Mouse (Mus musculus): ENCODE data around the gene Pld5. TPM values are rescaled to one million over a fixed set of nuclear protein-coding genes. Genes with fewer than 3 reads are reported as not detected.

The Pld5 gene
- polyA plus RNA-seq, 1 experiment, result 0.09 TPM

DNA sequence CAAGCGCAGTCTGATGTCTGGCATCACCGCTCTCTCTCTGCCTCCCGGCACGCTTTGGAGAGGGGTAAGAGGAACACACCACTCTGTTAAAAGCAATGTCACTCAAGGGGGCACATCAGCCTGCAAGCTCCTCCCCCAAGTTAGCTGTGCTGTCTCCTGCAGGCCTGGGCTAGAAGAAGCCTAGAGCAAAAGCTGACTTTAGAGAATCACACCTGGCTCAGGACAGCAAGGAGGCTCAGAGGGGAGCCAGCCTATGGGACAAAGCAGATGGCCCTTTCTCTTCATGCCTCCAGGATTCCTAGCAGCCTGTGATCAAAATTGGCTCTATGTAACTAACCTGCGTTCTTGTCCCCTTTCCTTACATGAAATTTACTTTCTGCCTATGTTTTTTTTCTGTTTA, 107.3 kb downstream of the Pld5 start:
- no peak for DNase-seq (ENCODE audit: low read depth)

- no peak for DNase-seq (ENCODE audit: low read depth)
Observed at GRCm38 (mm10) chr1:176167114-176167513, 108.0 kb downstream of the Pld5 start.

GRCm38 (mm10) chr1:176145306-176145705, 129.8 kb downstream of the Pld5 start:
- no peak for DNase-seq (ENCODE audit: low read depth)

- DNase-seq (ENCODE audit: low read depth), result no peak
Observed at GRCm38 (mm10) chr1:176134379-176134778, 140.7 kb downstream of the Pld5 start.

DNA sequence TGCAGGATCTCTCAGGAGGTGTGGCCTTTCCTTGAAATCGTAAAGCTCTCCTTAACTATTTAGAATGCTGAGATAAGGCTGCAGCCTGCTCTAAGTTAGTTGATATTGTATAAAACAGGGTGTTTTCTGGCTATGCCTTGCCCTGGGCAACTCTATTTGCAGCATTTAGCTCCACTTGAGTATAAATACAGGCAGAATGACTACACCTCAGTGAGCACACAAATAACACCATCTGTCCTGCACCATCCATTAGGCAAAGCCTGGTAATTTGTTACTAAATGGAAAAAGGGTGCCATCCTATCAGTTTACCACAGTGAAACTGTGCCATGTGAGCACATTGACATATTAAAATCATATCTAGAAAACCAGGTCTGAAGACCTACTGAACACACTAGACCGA, 149.3 kb downstream of the Pld5 start:
- no peak for DNase-seq (ENCODE audit: low read depth)

DNA sequence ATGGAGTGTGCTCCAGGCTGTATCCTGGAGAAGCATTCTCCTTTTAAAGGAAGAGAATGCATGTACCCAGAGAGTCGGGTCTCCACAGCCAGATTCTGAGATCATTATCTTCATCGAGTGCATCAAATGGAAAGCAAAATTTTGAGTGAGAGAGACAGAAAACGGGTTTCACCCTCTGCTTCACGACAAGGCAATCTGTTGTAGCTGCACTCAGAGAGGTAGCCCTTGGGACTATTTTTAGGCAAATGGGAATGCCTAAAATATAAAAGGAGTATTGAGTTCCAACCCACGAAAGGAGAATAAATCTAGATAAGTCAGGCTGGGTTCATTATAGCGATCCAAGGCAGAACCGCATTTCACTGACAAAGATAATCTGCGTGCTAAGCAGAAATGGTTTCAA, 150.7 kb downstream of the Pld5 start:
- DNase-seq (ENCODE audit: low read depth), result no peak

GRCm38 (mm10) chr1:176123781-176124180, 151.3 kb downstream of the Pld5 start:
- DNase-seq (ENCODE audit: low read depth), result no peak

- DNase-seq (ENCODE audit: low read depth), result no peak
Observed at GRCm38 (mm10) chr1:176115604-176116003, 159.5 kb downstream of the Pld5 start.

- DNase-seq (ENCODE audit: low read depth), result no peak
Observed at GRCm38 (mm10) chr1:176098685-176099320, 176.3 kb downstream of the Pld5 start.

DNA sequence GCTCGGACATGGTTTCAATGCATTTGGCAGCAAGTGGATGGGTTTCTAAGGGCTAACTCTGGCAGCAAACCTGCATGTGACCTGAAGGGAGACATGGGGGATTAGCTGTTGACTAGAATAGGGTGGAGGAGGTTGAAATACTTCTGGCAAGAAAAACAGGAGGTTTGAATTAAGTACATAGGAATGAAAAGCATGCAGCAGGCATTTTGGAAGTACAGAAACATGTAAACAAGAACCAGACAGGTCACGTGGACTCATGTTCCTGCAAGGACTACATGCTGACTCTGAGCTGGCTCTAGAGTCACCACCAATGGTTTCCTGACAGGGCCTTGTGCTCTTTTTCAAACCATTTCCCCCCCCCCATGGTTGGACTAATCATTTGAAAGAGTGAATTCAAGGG, 183.0 kb downstream of the Pld5 start:
- DNase-seq (ENCODE audit: low read depth), result no peak

GRCm38 (mm10) chr1:176089382-176089781, 185.7 kb downstream of the Pld5 start:
- no peak for DNase-seq (ENCODE audit: low read depth)

GRCm38 (mm10) chr1:176085952-176086648, 189.0 kb downstream of the Pld5 start:
- no peak for DNase-seq (ENCODE audit: low read depth)

- no peak for DNase-seq (ENCODE audit: low read depth)
Observed at GRCm38 (mm10) chr1:176082306-176082705, 192.8 kb downstream of the Pld5 start.

GRCm38 (mm10) chr1:176080969-176081368, 194.1 kb downstream of the Pld5 start:
- DNase-seq (ENCODE audit: low read depth), result no peak

- DNase-seq (ENCODE audit: low read depth), result no peak
Observed at GRCm38 (mm10) chr1:176078410-176078809, 196.7 kb downstream of the Pld5 start.

DNA sequence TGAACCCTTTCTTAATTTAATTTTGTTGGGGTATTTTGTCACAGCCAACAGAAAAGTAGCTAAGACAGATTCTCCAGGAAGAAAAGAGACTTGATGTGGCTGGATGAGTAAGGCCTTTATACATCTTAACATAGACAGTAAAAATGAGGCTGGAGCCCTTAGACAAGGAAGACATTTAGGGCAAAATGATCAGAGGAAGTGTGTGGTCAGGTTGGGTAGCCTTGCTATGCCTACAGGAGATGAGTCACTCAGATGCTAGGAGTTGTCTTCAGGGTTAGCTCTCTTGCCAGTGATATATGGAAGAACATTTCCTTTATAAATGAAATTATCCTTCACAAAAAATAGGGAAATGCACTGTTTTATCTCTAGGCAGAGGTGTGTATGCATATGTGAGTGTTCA, 198.3 kb downstream of the Pld5 start:
- no peak for DNase-seq (ENCODE audit: low read depth)

DNA sequence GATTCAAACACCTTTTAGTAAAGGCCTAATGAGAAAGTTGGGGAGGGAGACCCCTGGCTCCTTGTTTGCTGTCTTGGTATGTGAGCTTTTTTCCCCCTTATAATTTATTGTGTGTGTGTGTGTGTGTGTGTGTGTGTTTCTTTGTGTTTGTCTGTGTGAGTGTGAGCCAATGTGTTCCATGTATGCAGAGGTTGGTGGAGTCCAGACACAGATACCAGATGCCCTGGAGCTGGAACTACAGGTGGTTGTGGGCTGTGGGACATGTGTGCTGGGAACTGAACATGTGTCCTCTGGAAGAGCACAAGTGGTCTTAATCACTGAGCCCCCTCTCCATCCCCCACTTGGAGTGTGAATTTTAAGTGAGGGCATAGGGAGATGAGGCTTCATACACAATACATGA, 199.3 kb downstream of the Pld5 start:
- no peak for DNase-seq (ENCODE audit: low read depth)

- DNase-seq (ENCODE audit: low read depth), result no peak
Observed at GRCm38 (mm10) chr1:176075409-176075808, 199.7 kb downstream of the Pld5 start.

- no peak for DNase-seq (ENCODE audit: low read depth)
Observed at GRCm38 (mm10) chr1:176074526-176074925, 200.6 kb downstream of the Pld5 start.

DNA sequence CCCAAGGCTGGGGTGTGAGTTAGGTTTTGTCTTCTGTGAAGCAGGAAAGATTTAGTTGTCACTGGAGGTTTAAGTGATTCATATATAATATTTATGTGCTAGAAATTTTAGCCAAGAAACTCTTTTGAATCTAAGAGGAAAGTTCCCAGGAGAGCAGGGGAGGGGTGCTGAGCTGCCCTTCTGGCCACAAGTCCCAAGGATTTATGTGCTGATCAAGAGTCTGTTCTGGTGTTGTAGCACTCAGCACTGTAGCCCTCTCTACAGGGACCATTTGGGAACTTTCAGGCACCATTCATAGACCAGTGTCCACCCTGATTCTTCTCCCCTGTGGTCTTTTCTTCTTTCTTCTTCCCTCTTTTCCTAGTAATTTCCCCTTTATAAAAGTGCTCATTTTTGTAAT, 209.8 kb downstream of the Pld5 start:
- no peak for DNase-seq (ENCODE audit: low read depth)

DNA sequence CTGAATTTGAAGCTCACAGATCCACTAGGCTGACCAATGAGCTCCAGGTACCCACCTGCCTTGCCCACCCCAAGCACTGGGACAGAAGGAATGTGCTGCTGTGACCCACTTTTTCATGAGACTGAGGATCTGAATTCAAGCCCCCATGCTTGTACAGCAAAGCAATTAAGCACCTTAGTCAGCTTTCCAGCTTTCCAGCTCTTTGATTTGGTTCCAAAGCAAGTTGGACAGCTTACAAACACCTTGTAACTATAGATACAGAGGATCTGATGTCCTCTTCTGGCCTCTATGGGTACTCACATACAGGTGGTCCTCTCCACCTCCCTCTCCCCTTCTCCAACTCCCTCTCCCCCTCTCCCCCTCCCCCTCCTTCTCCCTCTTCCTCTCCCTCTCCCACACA, 210.6 kb downstream of the Pld5 start:
- no peak for DNase-seq (ENCODE audit: low read depth)

DNA sequence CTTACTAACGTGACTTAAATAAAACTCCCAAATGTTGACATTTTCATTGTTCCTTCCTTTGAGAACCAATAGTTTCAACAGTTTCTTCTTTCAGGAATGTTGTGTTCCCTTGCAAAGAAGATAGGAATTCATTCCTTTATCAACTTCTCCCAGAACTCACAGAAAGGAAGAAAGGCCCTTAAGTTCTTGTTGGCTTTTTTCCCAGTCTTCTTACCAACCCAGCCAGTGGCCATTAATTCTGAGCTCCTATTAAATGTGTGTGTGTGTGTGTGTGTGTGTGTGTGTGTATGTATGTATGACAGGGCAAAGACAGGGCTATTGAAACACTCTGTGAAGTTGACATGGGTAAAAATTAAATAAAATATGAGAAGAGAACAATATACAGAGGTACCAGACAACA, 221.5 kb downstream of the Pld5 start:
- DNase-seq (ENCODE audit: low read depth), result no peak

DNA sequence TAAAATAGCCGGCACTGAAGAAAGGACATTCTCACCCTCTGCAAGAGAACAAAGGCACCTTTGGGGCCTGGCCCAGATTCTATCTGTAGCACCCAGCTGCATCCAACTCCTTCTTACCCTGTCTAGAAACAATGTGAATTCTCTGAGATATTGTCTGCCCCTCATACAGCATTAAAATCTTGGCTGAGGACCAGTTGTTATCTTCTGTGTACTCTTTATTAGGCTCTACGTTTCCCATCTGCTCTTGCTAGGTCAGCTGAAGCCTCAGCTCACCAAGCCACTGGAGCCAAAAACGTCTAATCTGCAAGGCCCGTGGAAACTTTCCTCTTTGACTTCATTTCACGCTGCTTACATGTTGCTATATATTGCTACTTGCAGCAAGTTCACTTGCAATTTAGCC, 228.1 kb downstream of the Pld5 start:
- no peak for DNase-seq (ENCODE audit: low read depth)

DNA sequence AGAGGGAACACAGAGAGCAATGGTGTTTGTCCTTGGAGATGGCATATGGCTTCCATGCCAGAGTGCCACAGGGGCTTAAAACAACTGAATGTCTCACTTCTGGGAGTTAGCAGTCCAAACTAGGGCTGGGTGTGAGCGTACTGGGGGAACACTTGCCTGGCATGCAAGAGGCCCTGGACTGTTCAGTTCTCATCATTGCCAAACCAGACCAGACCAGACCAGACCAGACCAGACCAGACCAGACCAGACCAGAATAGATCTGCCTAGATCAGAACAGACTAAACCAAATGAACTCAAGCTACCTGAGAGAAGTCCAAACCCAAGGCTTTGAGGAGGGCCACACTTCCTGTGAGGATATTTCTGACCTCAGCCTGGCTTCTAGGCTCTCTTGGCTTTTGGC, 228.7 kb downstream of the Pld5 start:
- no peak for DNase-seq (ENCODE audit: low read depth)

All from gonadal fat pad, adult 2 months (tissue).